Mouse (Mus musculus) kidney, postnatal 4 days (tissue): ENCODE data around the gene Pin4.

Experiments used
- DNase-seq, 2 experiments: peaks; one replicate each; pipeline ENCODE4 v3.0.0; 2021; ENCODE audit warnings: mixed read lengths in 2 of 2

Gene Pin4

GRCm38 (mm10) chrX:102157423-102157791 is 38.2 kb downstream of the Pin4 start:
- DNase-seq = no peak

GRCm38 (mm10) chrX:102159778-102160177 is 40.5 kb downstream of the Pin4 start:
- DNase-seq = peak; percentile 26 to 44

- DNase-seq = no peak
Measured at GRCm38 (mm10) chrX:102160528-102160927, 41.3 kb downstream of the Pin4 start.

GRCm38 (mm10) chrX:102163096-102163495 is 43.8 kb downstream of the Pin4 start:
- no peak for DNase-seq

- DNase-seq = no peak
Measured at GRCm38 (mm10) chrX:102163529-102163928, 44.3 kb downstream of the Pin4 start.

- no peak for DNase-seq
Measured at GRCm38 (mm10) chrX:102166521-102166920, 47.3 kb downstream of the Pin4 start.

- DNase-seq = peak in 1 of 2 experiments; percentile 37
Measured at GRCm38 (mm10) chrX:102166986-102167385, 47.7 kb downstream of the Pin4 start.

GRCm38 (mm10) chrX:102169724-102170123 is 50.5 kb downstream of the Pin4 start:
- no peak for DNase-seq

- DNase-seq = no peak
Measured at GRCm38 (mm10) chrX:102170135-102170534, 50.9 kb downstream of the Pin4 start.

GRCm38 (mm10) chrX:102170900-102171299 is 51.7 kb downstream of the Pin4 start:
- no peak for DNase-seq

- DNase-seq = no peak
Measured at GRCm38 (mm10) chrX:102175538-102176287, 56.5 kb downstream of the Pin4 start.
